Mouse (Mus musculus) heart, adult 9 months (tissue): ENCODE results near the gene Pnpla2.

Experiments used
- DNase-seq, 2 experiments: peaks; one replicate each; pipeline ENCODE4 v3.0.0; 2022; ENCODE audit warnings: low spot score in 2 of 2

The Pnpla2 gene

GRCm38 (mm10) chr7:141431434-141432185 lies 23.4 kb upstream of the Pnpla2 start:
- DNase-seq = no peak

- no peak for DNase-seq
These were observed 22.8 kb upstream of the Pnpla2 start for GRCm38 (mm10) chr7:141432186-141432611.

GRCm38 (mm10) chr7:141432741-141433516 lies 22.1 kb upstream of the Pnpla2 start:
- DNase-seq = peak in 1 of 2 experiments; percentile 79

- DNase-seq = no peak
These were observed 21.2 kb upstream of the Pnpla2 start for GRCm38 (mm10) chr7:141433517-141434400.

- DNase-seq = no peak
These were observed 20.5 kb upstream of the Pnpla2 start for GRCm38 (mm10) chr7:141434464-141434863.

GRCm38 (mm10) chr7:141435129-141435855 lies 19.7 kb upstream of the Pnpla2 start:
- peak; percentile 71 to 75 for DNase-seq

- no peak for DNase-seq
These were observed 19.0 kb upstream of the Pnpla2 start for GRCm38 (mm10) chr7:141435856-141436522.

GRCm38 (mm10) chr7:141436523-141436892 lies 18.5 kb upstream of the Pnpla2 start:
- DNase-seq = no peak

GRCm38 (mm10) chr7:141437178-141438120 lies 17.5 kb upstream of the Pnpla2 start, which contains the start of gene Slc25a22:
Gene Slc25a22, minus strand, starts transcription at chr7:141437892.
- peak; percentile 77 to 84 for DNase-seq

- no peak for DNase-seq
These were observed 16.6 kb upstream of the Pnpla2 start for GRCm38 (mm10) chr7:141438201-141438968.

GRCm38 (mm10) chr7:141439140-141439679 lies 15.8 kb upstream of the Pnpla2 start:
- DNase-seq = no peak

GRCm38 (mm10) chr7:141439811-141440210 lies 15.2 kb upstream of the Pnpla2 start:
- no peak for DNase-seq

GRCm38 (mm10) chr7:141440613-141441012 lies 14.4 kb upstream of the Pnpla2 start:
- peak in 1 of 2 experiments; percentile 28 for DNase-seq

- DNase-seq = no peak
These were observed 13.5 kb upstream of the Pnpla2 start for GRCm38 (mm10) chr7:141441460-141441859.

GRCm38 (mm10) chr7:141442199-141442598 lies 12.8 kb upstream of the Pnpla2 start:
- no peak for DNase-seq

GRCm38 (mm10) chr7:141443081-141443821 lies 11.7 kb upstream of the Pnpla2 start:
- peak in 1 of 2 experiments; percentile 18 for DNase-seq

GRCm38 (mm10) chr7:141443828-141444237 lies 11.2 kb upstream of the Pnpla2 start, which contains the start of gene Pidd1:
Gene Pidd1, minus strand, starts transcription at chr7:141444025.
- DNase-seq = peak in 1 of 2 experiments; percentile 57
